Mouse (Mus musculus): ENCODE measurements around the gene Prkce. TPM values are rescaled to one million over a fixed set of nuclear protein-coding genes. Genes with fewer than 3 reads are reported as not detected.

Prkce gene
- polyA plus RNA-seq, 1 experiment from 2014 or later: 0.77 TPM

DNA sequence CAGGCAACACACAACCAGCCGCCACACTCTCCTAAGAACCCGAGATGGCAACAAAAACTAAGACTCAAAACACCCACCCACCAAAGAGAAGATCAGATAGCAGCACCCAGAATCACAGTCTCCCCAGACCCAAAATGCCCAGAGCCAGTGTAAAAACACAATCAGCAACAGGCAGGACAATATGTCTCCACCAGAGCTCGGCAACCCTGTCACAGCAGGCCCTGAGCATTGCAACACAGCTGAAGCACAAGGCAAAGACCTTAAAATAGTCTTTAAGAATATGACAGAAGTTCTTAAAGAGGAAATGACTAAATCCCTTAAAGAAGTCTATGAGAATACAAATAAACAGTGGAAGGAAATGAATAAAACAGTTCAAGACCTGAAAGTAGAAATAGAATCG, 495.9 kb downstream of the Prkce start:
- no peaks in the 10 kb centered on the region for H3K9me3 ChIP-seq (replicated peaks; ENCODE audit: control insufficient read depth, low read length)
- WGBS (ENCODE audit: insufficient replicate concordance): 38% methylated on average over 4 of the region's 4 CpGs
- no peak overlapping the region for H3K27ac ChIP-seq (ENCODE audit: low read length)

DNA sequence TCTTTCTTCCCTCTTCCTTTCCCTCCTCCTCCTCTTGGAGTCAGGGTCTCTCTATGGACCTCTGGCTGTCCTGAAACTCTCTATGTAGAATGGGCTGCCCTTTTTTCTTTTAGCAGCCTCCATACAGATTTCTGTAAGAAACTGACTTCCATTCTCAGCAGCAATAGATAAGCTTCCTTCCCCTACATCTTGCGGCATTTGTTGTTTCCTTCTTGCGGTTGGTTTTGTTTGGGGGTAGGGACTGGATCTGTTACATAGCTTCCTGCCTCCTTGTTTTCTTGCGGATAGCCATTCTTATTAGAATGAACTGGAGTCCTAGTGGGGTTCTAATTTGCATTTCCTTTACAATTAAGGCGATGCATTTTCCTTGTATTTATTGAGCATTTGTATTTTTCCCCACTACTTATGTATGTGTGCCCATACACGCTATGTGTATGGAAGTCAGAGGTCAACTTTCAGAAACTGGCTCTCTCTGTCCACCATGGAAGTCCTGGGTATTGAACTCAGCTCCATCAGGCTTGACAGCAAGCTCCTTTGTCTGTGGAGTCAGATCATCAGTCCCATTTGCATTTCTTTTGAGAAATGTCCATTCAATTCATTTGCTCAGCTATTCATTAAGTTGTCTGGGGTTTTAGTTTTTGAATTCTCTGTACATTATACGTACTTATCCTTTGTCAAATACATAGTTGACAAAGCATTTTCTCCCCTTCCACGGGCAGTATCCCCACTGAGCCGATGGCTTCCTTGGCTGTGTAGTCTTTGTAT, 500.4 kb downstream of the Prkce start:
- 34% methylated on average over 8 of the region's 8 CpGs for WGBS (ENCODE audit: insufficient replicate concordance)
- Histone ChIP-seq H3K4me2 (ENCODE audit: low read depth, low read length) (no peak overlapping the region), H3K9ac (ENCODE audit: low read depth, low read length) (no peak overlapping the region), H3K9me3 (replicated peaks; ENCODE audit: control insufficient read depth, low read length) (no peaks in the 10 kb centered on the region), H3K27ac (ENCODE audit: low read length) (no peak overlapping the region), H3K4me1 (ENCODE audit: control insufficient read depth, low read depth, low read length) (no peaks in the 10 kb centered on the region), H3K36me3 (ENCODE audit: control insufficient read depth, insufficient read depth) (no peaks in the 10 kb centered on the region), H3K4me3 (ENCODE audit: low read depth, low read length) (no peak overlapping the region), H3K27me3 (ENCODE audit: control insufficient read depth, insufficient read depth, low read depth, low read length) (no peaks in the 10 kb centered on the region)
- no peak for ATAC-seq (ENCODE audit: low read depth)

More for the DNA sequence above, 495.9 kb downstream of the Prkce start:
- Histone ChIP-seq H3K4me2 (ENCODE audit: low read depth, low read length) (no peak overlapping the region), H3K4me3 (ENCODE audit: low read depth, low read length) (no peak overlapping the region), H3K27me3 (ENCODE audit: control insufficient read depth, insufficient read depth, low read depth, low read length) (no peaks in the 10 kb centered on the region), H3K9ac (ENCODE audit: low read depth, low read length) (no peak overlapping the region), H3K36me3 (ENCODE audit: control insufficient read depth, insufficient read depth) (no peaks in the 10 kb centered on the region), H3K4me1 (ENCODE audit: control insufficient read depth, low read depth, low read length) (no peaks in the 10 kb centered on the region)
- ATAC-seq (ENCODE audit: low read depth): no peak

DNA sequence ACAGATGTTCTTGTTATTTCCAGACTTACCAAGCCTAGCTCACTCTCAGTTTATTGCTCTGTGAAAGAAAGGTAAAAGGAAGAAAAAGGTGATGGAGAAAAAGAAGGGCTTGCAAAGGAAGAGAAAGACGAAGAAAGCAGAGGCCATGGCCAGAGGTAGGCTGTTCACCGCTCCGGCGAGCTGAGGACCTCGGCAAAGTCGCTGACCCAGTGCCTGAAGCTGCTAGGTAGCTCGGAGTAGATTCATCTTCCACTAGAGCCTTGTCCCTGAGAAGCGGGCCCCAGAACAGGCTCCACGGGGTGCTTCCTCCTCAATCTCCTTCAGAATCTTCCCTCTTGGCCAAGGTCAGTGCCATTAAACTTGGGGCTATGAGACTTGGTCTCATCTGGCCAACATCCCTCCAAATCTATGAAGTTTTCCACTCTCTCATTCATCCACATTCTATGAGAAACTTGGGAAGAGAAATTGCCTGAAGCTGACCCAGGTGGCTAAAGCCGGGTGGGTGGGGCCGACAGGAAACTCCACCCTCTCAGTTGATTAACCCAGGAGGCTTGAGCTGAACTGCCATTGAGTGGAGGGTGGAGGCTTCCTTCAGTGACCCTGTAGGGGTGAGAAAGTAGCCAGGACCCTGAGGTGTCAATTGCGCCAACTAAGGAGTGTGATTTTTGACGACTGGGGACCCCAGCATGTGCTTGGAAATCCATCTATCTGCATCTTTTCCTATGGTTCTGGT, 502.2 kb downstream of the Prkce start:
- H3K36me3 ChIP-seq (ENCODE audit: control insufficient read depth, insufficient read depth): no peaks in the 10 kb centered on the region
- 59% methylated on average over 13 of the region's 13 CpGs for WGBS (ENCODE audit: insufficient replicate concordance)
- no peak overlapping the region for H3K9ac ChIP-seq (ENCODE audit: low read depth, low read length)
- no peak overlapping the region for H3K27ac ChIP-seq (ENCODE audit: low read length)
- no peaks in the 10 kb centered on the region for H3K4me1 ChIP-seq (ENCODE audit: control insufficient read depth, low read depth, low read length)
- no peaks in the 10 kb centered on the region for H3K27me3 ChIP-seq (ENCODE audit: control insufficient read depth, insufficient read depth, low read depth, low read length)
- no peaks in the 10 kb centered on the region for H3K9me3 ChIP-seq (replicated peaks; ENCODE audit: control insufficient read depth, low read length)
- no peak overlapping the region for H3K4me2 ChIP-seq (ENCODE audit: low read depth, low read length)
- H3K4me3 ChIP-seq (ENCODE audit: low read depth, low read length): no peak overlapping the region
- ATAC-seq (ENCODE audit: low read depth): no peak

DNA sequence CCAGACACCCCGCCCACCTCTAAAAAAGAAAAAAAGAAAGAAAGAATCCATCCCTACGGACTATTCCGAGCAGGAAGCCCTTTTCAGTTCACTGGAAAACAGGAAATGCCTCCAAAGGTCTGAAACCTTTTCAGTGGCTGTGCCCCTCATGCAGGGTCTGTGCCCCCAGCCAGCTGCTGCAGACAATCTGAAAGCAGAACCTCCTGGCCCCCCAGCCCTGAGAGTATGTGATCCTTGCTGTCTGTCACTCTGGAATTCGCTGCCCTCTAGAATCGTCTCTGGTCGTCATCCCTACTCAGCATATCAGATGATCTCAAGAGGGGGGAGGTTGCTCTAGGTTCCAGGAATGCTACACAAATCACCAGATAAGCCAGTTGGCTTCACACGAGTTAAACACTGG, 503.1 kb downstream of the Prkce start:
- Histone ChIP-seq H3K4me2 (ENCODE audit: low read depth, low read length) (no peak overlapping the region), H3K9ac (ENCODE audit: low read depth, low read length) (no peak overlapping the region), H3K9me3 (replicated peaks; ENCODE audit: control insufficient read depth, low read length) (no peaks in the 10 kb centered on the region), H3K4me3 (ENCODE audit: low read depth, low read length) (no peak overlapping the region), H3K27ac (ENCODE audit: low read length) (no peak overlapping the region), H3K36me3 (ENCODE audit: control insufficient read depth, insufficient read depth) (no peaks in the 10 kb centered on the region), H3K4me1 (ENCODE audit: control insufficient read depth, low read depth, low read length) (no peaks in the 10 kb centered on the region), H3K27me3 (ENCODE audit: control insufficient read depth, insufficient read depth, low read depth, low read length) (no peaks in the 10 kb centered on the region)
- WGBS (ENCODE audit: insufficient replicate concordance): 19% methylated on average over 7 of the region's 7 CpGs
- no peak for ATAC-seq (ENCODE audit: low read depth)

DNA sequence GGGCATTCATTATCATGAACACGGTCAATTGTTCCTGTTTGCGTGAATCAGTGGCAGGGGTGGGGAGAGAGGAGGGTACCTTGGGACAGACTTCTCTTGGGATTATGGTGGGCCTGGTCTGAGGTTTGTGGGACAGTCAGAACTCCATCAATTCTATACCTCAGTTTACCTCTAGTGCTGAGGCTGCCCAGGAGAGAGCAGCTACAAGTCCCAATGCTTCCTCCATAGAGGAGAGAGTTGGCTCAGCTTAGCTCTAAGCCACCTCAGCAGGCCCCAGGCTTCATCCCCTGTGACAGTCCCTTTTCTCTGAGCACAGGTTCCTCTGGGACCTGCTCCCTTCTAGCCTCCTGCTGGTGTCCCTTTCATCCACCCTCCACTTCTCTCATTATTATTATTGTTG, 507.4 kb downstream of the Prkce start:
- no peaks in the 10 kb centered on the region for H3K36me3 ChIP-seq (ENCODE audit: control insufficient read depth, insufficient read depth)
- no peak overlapping the region for H3K9ac ChIP-seq (ENCODE audit: low read depth, low read length)
- H3K9me3 ChIP-seq (replicated peaks; ENCODE audit: control insufficient read depth, low read length): no peaks in the 10 kb centered on the region
- no peaks in the 10 kb centered on the region for H3K4me1 ChIP-seq (ENCODE audit: control insufficient read depth, low read depth, low read length)
- WGBS (ENCODE audit: insufficient replicate concordance): 20% methylated on average over 2 of the region's 2 CpGs
- no peak overlapping the region for H3K4me3 ChIP-seq (ENCODE audit: low read depth, low read length)
- no peak overlapping the region for H3K4me2 ChIP-seq (ENCODE audit: low read depth, low read length)
- no peak for ATAC-seq (ENCODE audit: low read depth)
- no peaks in the 10 kb centered on the region for H3K27me3 ChIP-seq (ENCODE audit: control insufficient read depth, insufficient read depth, low read depth, low read length)
- no peak overlapping the region for H3K27ac ChIP-seq (ENCODE audit: low read length)

DNA sequence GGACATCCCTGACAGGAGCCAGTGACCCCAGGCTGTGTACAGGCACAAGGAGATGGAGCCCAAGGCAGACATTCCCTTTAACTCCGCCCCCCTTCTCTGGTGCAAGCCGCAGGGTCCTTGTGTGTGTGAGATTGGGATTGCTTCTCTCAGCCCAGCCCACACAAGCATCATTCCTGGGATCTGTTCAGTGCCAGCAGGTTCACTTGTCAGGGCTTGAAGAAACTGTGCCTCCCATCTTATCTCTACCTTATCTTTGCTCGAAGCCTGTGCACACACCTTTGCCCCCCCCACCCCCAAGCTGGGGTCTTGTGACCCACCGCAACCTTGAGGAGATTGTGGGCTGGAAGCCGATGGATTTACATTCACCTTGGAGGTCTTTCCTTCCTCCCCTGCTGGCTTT, 508.8 kb downstream of the Prkce start:
- H3K4me3 ChIP-seq (ENCODE audit: low read depth, low read length): no peak overlapping the region
- ATAC-seq (ENCODE audit: low read depth): no peak
- no peaks in the 10 kb centered on the region for H3K4me1 ChIP-seq (ENCODE audit: control insufficient read depth, low read depth, low read length)
- no peaks in the 10 kb centered on the region for H3K9me3 ChIP-seq (replicated peaks; ENCODE audit: control insufficient read depth, low read length)
- H3K9ac ChIP-seq (ENCODE audit: low read depth, low read length): no peak overlapping the region
- H3K4me2 ChIP-seq (ENCODE audit: low read depth, low read length): no peak overlapping the region
- 57% methylated on average over 5 of the region's 5 CpGs for WGBS (ENCODE audit: insufficient replicate concordance)
- H3K27ac ChIP-seq (ENCODE audit: low read length): no peak overlapping the region
- H3K27me3 ChIP-seq (ENCODE audit: control insufficient read depth, insufficient read depth, low read depth, low read length): no peaks in the 10 kb centered on the region
- H3K36me3 ChIP-seq (ENCODE audit: control insufficient read depth, insufficient read depth): no peaks in the 10 kb centered on the region

DNA sequence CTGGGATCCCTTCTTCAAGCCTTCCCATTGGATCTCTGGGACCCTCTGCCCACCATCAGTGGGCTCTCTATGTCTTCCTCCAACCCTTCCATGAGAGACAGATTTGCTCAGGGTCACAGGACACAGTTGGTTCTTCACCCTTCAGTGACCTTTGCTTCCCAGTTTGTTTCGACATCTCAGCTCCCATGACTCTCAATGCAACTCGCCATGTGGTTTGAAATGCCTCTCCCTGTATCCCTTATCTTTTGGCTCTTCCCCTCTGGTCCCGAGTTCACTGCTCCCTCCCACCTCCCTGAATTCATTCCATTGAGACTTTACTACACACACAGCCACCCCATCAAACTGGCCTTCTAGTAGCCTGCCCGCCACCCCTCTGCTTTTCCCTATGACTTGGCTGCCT, 509.3 kb downstream of the Prkce start:
- H3K4me2 ChIP-seq (ENCODE audit: low read depth, low read length): no peak overlapping the region
- no peak overlapping the region for H3K4me3 ChIP-seq (ENCODE audit: low read depth, low read length)
- H3K27me3 ChIP-seq (ENCODE audit: control insufficient read depth, insufficient read depth, low read depth, low read length): no peaks in the 10 kb centered on the region
- no peak overlapping the region for H3K27ac ChIP-seq (ENCODE audit: low read length)
- no peak overlapping the region for H3K9ac ChIP-seq (ENCODE audit: low read depth, low read length)
- peak; percentile 63 for ATAC-seq (ENCODE audit: low read depth)
- WGBS (ENCODE audit: insufficient replicate concordance): 37% methylated on average over 4 of the region's 4 CpGs
- H3K9me3 ChIP-seq (replicated peaks; ENCODE audit: control insufficient read depth, low read length): no peaks in the 10 kb centered on the region
- no peaks in the 10 kb centered on the region for H3K36me3 ChIP-seq (ENCODE audit: control insufficient read depth, insufficient read depth)
- H3K4me1 ChIP-seq (ENCODE audit: control insufficient read depth, low read depth, low read length): no peaks in the 10 kb centered on the region

DNA sequence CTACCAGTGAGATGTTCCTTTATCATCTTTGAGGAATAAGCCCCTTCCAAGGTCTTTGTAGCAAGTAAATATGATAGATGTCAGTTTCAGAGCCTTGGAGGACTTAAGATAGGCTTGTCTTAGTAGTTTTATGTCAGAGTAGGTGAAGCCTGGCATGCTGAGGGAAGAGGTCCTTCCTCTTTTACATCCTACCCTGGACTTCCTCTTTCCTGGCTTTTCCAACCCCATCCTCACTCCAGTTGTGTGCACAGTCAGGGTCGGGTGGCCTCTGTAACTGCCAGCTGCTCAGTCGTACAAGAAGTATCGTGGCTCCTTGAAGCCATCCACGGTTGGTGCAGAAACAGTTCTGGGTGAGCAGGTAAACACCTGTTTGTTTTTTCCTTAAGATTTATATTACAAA, 517.7 kb downstream of the Prkce start:
- Histone ChIP-seq H3K4me3 (ENCODE audit: low read depth, low read length) (no peak overlapping the region), H3K9me3 (replicated peaks; ENCODE audit: control insufficient read depth, low read length) (no peaks in the 10 kb centered on the region), H3K4me1 (ENCODE audit: control insufficient read depth, low read depth, low read length) (no peaks in the 10 kb centered on the region), H3K36me3 (ENCODE audit: control insufficient read depth, insufficient read depth) (no peaks in the 10 kb centered on the region), H3K9ac (ENCODE audit: low read depth, low read length) (no peak overlapping the region), H3K27me3 (ENCODE audit: control insufficient read depth, insufficient read depth, low read depth, low read length) (no peaks in the 10 kb centered on the region), H3K27ac (ENCODE audit: low read length) (no peak overlapping the region), H3K4me2 (ENCODE audit: low read depth, low read length) (no peak overlapping the region)
- no peak for ATAC-seq (ENCODE audit: low read depth)
- 30% methylated on average over 4 of the region's 4 CpGs for WGBS (ENCODE audit: insufficient replicate concordance)

DNA sequence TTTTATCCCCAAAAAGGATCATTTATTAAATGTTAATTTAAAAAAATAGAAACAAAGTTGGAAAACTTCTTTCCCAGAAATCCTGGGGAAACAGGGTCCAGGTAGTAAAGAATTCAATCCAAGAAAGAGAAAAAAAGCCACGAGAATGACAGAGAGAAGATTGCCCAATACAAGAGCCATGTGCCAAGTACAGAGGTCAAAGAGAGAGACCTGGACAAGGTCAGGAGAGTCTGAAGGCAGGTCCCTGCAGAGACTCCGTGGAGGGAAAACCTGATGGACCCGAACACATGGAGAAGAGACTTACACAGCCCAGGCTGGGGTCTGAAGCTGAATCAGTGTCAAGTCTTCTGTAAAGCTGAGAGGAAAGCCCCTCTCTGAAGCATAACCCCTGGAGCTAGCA, 519.4 kb downstream of the Prkce start:
- H3K36me3 ChIP-seq (ENCODE audit: control insufficient read depth, insufficient read depth): no peaks in the 10 kb centered on the region
- 55% methylated on average over 3 of the region's 3 CpGs for WGBS (ENCODE audit: insufficient replicate concordance)

More for the DNA sequence above, 519.4 kb downstream of the Prkce start:
- Histone ChIP-seq H3K9me3 (replicated peaks; ENCODE audit: control insufficient read depth, low read length) (no peaks in the 10 kb centered on the region), H3K27ac (ENCODE audit: low read length) (no peak overlapping the region), H3K27me3 (ENCODE audit: control insufficient read depth, insufficient read depth, low read depth, low read length) (no peaks in the 10 kb centered on the region), H3K9ac (ENCODE audit: low read depth, low read length) (no peak overlapping the region), H3K4me2 (ENCODE audit: low read depth, low read length) (no peak overlapping the region), H3K4me1 (ENCODE audit: control insufficient read depth, low read depth, low read length) (no peaks in the 10 kb centered on the region), H3K4me3 (ENCODE audit: low read depth, low read length) (no peak overlapping the region)
- no peak for ATAC-seq (ENCODE audit: low read depth)
